ENCODE assay signal across 29 mouse cellular contexts in the genomic region with DNA sequence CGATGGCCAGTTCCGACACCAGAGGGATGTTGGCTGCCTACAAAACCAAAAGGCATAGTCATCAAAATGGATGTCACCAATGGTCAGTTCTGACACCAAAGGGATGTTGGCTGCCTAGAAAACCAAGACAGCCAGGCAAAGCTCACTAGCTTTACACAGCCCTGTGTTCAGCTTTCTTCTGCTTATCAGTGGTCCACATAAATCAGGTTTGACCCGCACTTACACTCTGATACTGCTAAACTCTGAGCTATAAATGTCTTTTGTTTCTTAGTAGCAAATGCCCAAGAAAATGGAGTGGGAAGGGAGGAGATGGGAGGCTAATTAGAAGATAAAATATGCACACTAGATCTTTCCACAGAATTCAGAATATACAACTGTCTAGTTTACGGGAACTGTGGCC.
DNase-seq lines count a peak whose midpoint lies in the region; ATAC-seq and TF ChIP-seq lines count a peak whose summit lies in the region.
"Had no signal": no experiment of that assay in that cellular context is flagged by ENCODE, and none has a peak within 500 bp of the region (broad histone marks: within the 10 kb centered on the region; RNA-seq: fewer than 3 reads in every experiment).

No protein-coding gene starts in this region.

- no peak for TF ChIP-seq POLR2A in kidney, adult 2 months (IDR thresholded peaks at IDR 0.05; ENCODE audit: low read depth, low read length)

- H3K27ac ChIP-seq in kidney, adult 2 months (ENCODE audit: insufficient read depth, low read depth, low read length): no peak overlapping the region
- H3K27ac ChIP-seq in kidney, embryonic 15.5 days: peak overlapping the region; percentile 74
- 0 out of 2 replicates have a peak overlapping the region, but pooled peaks have one; percentile 1 for H3K27ac ChIP-seq in kidney, postnatal 0 days
- peak overlapping the region; percentile 50 for H3K27ac ChIP-seq in limb, embryonic 10.5 days
- H3K27ac ChIP-seq: embryonic facial prominence, embryonic 13.5 days; embryonic facial prominence, embryonic 15.5 days; forebrain, embryonic 10.5 days; forebrain, embryonic 12.5 days had no signal

- no peak overlapping the region for H3K9ac ChIP-seq in kidney, embryonic 15.5 days
- no peak overlapping the region for H3K9ac ChIP-seq in kidney, postnatal 0 days (ENCODE audit: low read depth, low read length)
- H3K9ac ChIP-seq: embryonic facial prominence, embryonic 13.5 days; embryonic facial prominence, embryonic 15.5 days; forebrain, embryonic 12.5 days had no signal

- WGBS in kidney, adult 2 months: 73% methylated on average over 4 of the region's 4 CpGs
- WGBS in kidney, embryonic 15.5 days: 57% methylated on average over 4 of the region's 4 CpGs
- WGBS in kidney, postnatal 0 days: 63% methylated on average over 4 of the region's 4 CpGs
- 82% methylated on average over 4 of the region's 4 CpGs for WGBS in limb, embryonic 10.5 days

- peak; percentile 52 for ATAC-seq in kidney, embryonic 15.5 days (replicated peaks; ENCODE audit: low FRiP score)
- no peak for ATAC-seq in kidney, postnatal 0 days (replicated peaks; ENCODE audit: low FRiP score, low read depth)
- ATAC-seq: activated CD4-positive, CD25-positive, alpha-beta regulatory T cell, adult 4 months; CD4-positive, CD25-positive, alpha-beta regulatory T cell, adult 4 months; forebrain, embryonic 14.5 days had no signal

- no peak overlapping the region for H3K4me3 ChIP-seq in kidney, adult 2 months (ENCODE audit: insufficient read depth, low read depth, low read length)
- H3K4me3 ChIP-seq in kidney, embryonic 15.5 days (replicated peaks): no peak overlapping the region
- H3K4me3 ChIP-seq in kidney, postnatal 0 days (replicated peaks; ENCODE audit: low read depth, low read length): no peak overlapping the region
- H3K4me3 ChIP-seq in limb, embryonic 10.5 days: no peak overlapping the region
- H3K4me3 ChIP-seq: embryonic facial prominence, embryonic 13.5 days; embryonic facial prominence, embryonic 15.5 days; erythroblast, embryonic 14.5 days; forebrain, embryonic 10.5 days; forebrain, embryonic 12.5 days had no signal

- H3K27me3 ChIP-seq in kidney, adult 2 months (replicated peaks; ENCODE audit: control insufficient read depth, insufficient read depth, low read length): no peaks in the 10 kb centered on the region
- no peaks in the 10 kb centered on the region for H3K27me3 ChIP-seq in kidney, embryonic 15.5 days
- no peaks in the 10 kb centered on the region for H3K27me3 ChIP-seq in kidney, postnatal 0 days (ENCODE audit: insufficient read depth, low read length)
- no peaks in the 10 kb centered on the region for H3K27me3 ChIP-seq in limb, embryonic 10.5 days (ENCODE audit: low read depth, poor library complexity, severe bottlenecking)
- H3K27me3 ChIP-seq: CH12.LX; embryonic facial prominence, embryonic 13.5 days; embryonic facial prominence, embryonic 15.5 days; forebrain, embryonic 12.5 days had no signal

- H3K4me2 ChIP-seq in kidney, embryonic 15.5 days: no peak overlapping the region
- no peak overlapping the region for H3K4me2 ChIP-seq in kidney, postnatal 0 days (ENCODE audit: low read length)
- H3K4me2 ChIP-seq: embryonic facial prominence, embryonic 13.5 days; embryonic facial prominence, embryonic 15.5 days; forebrain, embryonic 12.5 days had no signal

- H3K9me3 ChIP-seq in kidney, embryonic 15.5 days (replicated peaks): no peaks in the 10 kb centered on the region
- H3K9me3 ChIP-seq in kidney, postnatal 0 days (replicated peaks; ENCODE audit: low read length): no peaks in the 10 kb centered on the region
- H3K9me3 ChIP-seq in limb, embryonic 10.5 days (replicated peaks): no peaks in the 10 kb centered on the region
- H3K9me3 ChIP-seq: embryonic facial prominence, embryonic 13.5 days; embryonic facial prominence, embryonic 15.5 days; forebrain, embryonic 10.5 days; forebrain, embryonic 12.5 days; G1E had no signal

- no peaks in the 10 kb centered on the region for H3K4me1 ChIP-seq in kidney, adult 2 months (ENCODE audit: control insufficient read depth, insufficient read depth, low read length)
- H3K4me1 ChIP-seq in kidney, embryonic 15.5 days: peaks cover 30% of the 10 kb centered on the region
- 0 out of 2 replicates have a peak, but pooled peaks cover 4% of the 10 kb centered on the region for H3K4me1 ChIP-seq in kidney, postnatal 0 days (replicated peaks; ENCODE audit: insufficient read depth, low read length)
- H3K4me1 ChIP-seq in limb, embryonic 10.5 days: peaks cover 63% of the 10 kb centered on the region
- H3K4me1 ChIP-seq: embryonic facial prominence, embryonic 13.5 days; forebrain, embryonic 12.5 days had no signal

- DNase-seq in kidney, adult 2 months: peak; percentile 36
- no peak for DNase-seq in kidney, adult 9 months
- DNase-seq in kidney, adult 18-20 months: no peak
- DNase-seq in kidney, postnatal 0 days (ENCODE audit: low spot score): peak; percentile 79
- no peak for DNase-seq in kidney, adult 11 months
- no peak for DNase-seq in limb, embryonic 10.5 days (ENCODE audit: low spot score)
- no peak for DNase-seq in urinary bladder, postnatal 10 days (ENCODE audit: low spot score)
- DNase-seq: adrenal gland, adult 8-10 months; adrenal gland, postnatal 14 days; adrenal gland, postnatal 36 days; B cell, adult 2 months; cerebellum, adult 11 months; cerebellum, adult 18-20 months; cerebellum, adult 8-10 months; cerebellum, adult 9-11 months; cerebellum, postnatal 14 days; cerebellum, postnatal 36 days; embryo, embryonic 11 days had no signal

- no peak for TF ChIP-seq CTCF in kidney, adult 2 months (conservative IDR thresholded peaks at IDR 0.05; ENCODE audit: insufficient read depth, insufficient read length, low read depth, low read length)
- TF ChIP-seq CTCF in kidney, postnatal 0 days (IDR thresholded peaks at IDR 0.05; ENCODE audit: low read depth): no peak

- H3K36me3 ChIP-seq in kidney, adult 2 months (ENCODE audit: control insufficient read depth, insufficient read depth, low read length): no peaks in the 10 kb centered on the region
- no peaks in the 10 kb centered on the region for H3K36me3 ChIP-seq in kidney, embryonic 15.5 days
- no peaks in the 10 kb centered on the region for H3K36me3 ChIP-seq in kidney, postnatal 0 days (ENCODE audit: insufficient read depth, low read length)
- no peaks in the 10 kb centered on the region for H3K36me3 ChIP-seq in limb, embryonic 10.5 days
- H3K36me3 ChIP-seq: embryonic facial prominence, embryonic 13.5 days; embryonic facial prominence, embryonic 15.5 days; forebrain, embryonic 10.5 days; forebrain, embryonic 12.5 days; G1E had no signal

Comparison
In these comparisons a context has a peak if more than half of its experiments do, and no peak if none do; other contexts are left out.
1. DNase-seq: peak in kidney, adult 2 months (single experiment) and kidney, postnatal 0 days (single experiment); none in kidney, adult 9 months (single experiment), kidney, adult 18-20 months (single experiment), kidney, adult 11 months (single experiment), limb, embryonic 10.5 days (single experiment) and urinary bladder, postnatal 10 days (single experiment).